Mouse (Mus musculus): Measurements from ENCODE around the gene Cops9.

GRCm38 (mm10) chr1:92607711-92608110, 34.1 kb downstream of the Cops9 start:
- TF ChIP-seq EP300 (optimal IDR thresholded peaks at IDR 0.05): no peak
- TF ChIP-seq CTCF (IDR thresholded peaks at IDR 0.05; ENCODE audit: low read depth): no peak

Data from stomach, postnatal 0 days (tissue).